Mouse (Mus musculus) ES-Bruce4 (cell line): ENCODE measurements at regions not wholly inside any gene's neighbourhood (a gene's known extent, or its start where the extent isn't known, plus 50 kb on each side); places are given as distances from the start of the nearest gene placed in this dataset.

Experiments used
- CTCF ChIP-seq: IDR thresholded peaks from one replicate; pipeline ENCODE4 v1.8.1; 2011; ENCODE audit warnings: low read depth, low read length
- EP300 ChIP-seq: IDR thresholded peaks from 2 replicates; pipeline ENCODE4 v1.6.1; 2011; ENCODE audit warnings: low read depth, low read length; ENCODE audit not compliant: insufficient read depth

- no peak for TF ChIP-seq CTCF
- TF ChIP-seq EP300, result no peak
Observed at GRCm38 (mm10) chr4:55765780-55766179, 233.5 kb upstream of the Klf4 start.
